Comparison of ENCODE assay signal across 23 mouse cellular contexts in genomic region chr11:34035909-34036658, GRCm38 (mm10). TPM values are rescaled to one million over a fixed set of nuclear protein-coding genes. Genes with fewer than 3 reads are reported as not detected.
DNase-seq lines count a peak whose midpoint lies in the region; ATAC-seq lines count a peak whose summit lies in the region.
"Had no signal": no experiment of that assay in that cellular context is flagged by ENCODE, and none has a peak within 500 bp of the region (broad histone marks: within the 10 kb centered on the region; RNA-seq: fewer than 3 reads in every experiment).

No protein-coding gene starts in this region.

- DNase-seq in cerebellum, postnatal 10 days, result peak; percentile 10 to 15
- DNase-seq in cerebellum, postnatal 25 days, result no peak
- DNase-seq in 416B (ENCODE audit: low read depth), result peak; percentile 92
- DNase-seq in heart, postnatal 36 days, result no peak
- DNase-seq in kidney, postnatal 36 days, result no peak
- no peak for DNase-seq in heart, embryonic 10.5 days (ENCODE audit: low spot score)
- DNase-seq: adrenal gland, postnatal 10 days; B cell, adult 2 months; cerebellum, adult 9-10 months; forebrain, postnatal 0 days; gastrocnemius, postnatal 14 days; kidney, postnatal 25 days; right cerebral cortex, postnatal 4 days had no signal

- H3K4me1 ChIP-seq in heart, embryonic 10.5 days, result peaks cover 5% of the 10 kb centered on the region
- H3K4me1 ChIP-seq: embryonic facial prominence, embryonic 12.5 days; lung, embryonic 15.5 days; midbrain, embryonic 12.5 days; neural tube, embryonic 12.5 days had no signal

- no peak overlapping the region for H3K4me3 ChIP-seq in heart, embryonic 10.5 days
- H3K4me3 ChIP-seq: embryonic facial prominence, embryonic 12.5 days; hindbrain, embryonic 10.5 days; lung, embryonic 15.5 days; midbrain, embryonic 12.5 days; neural tube, embryonic 12.5 days had no signal

- 79% methylated on average over 5 of the region's 5 CpGs for WGBS in heart, embryonic 10.5 days

- peak; percentile 91 for ATAC-seq in CD4-positive, CD25-positive, alpha-beta regulatory T cell, adult 4 months
- ATAC-seq in megakaryocyte, adult 5-6 weeks (ENCODE audit: poor library complexity, severe bottlenecking), result peak; percentile 61
- ATAC-seq: forebrain, postnatal 0 days; hindbrain, embryonic 16.5 days; intestine, postnatal 0 days had no signal

- intact Hi-C loops in heart, postnatal 36 days (cut with DNase I), result no loop called here

- H3K36me3 ChIP-seq in heart, embryonic 10.5 days, result no peaks in the 10 kb centered on the region
- H3K36me3 ChIP-seq: embryonic facial prominence, embryonic 12.5 days; hindbrain, embryonic 10.5 days; lung, embryonic 15.5 days; midbrain, embryonic 12.5 days; neural tube, embryonic 12.5 days had no signal

- no peaks in the 10 kb centered on the region for H3K9me3 ChIP-seq in heart, embryonic 10.5 days
- H3K9me3 ChIP-seq: embryonic facial prominence, embryonic 12.5 days; lung, embryonic 15.5 days; midbrain, embryonic 12.5 days; neural tube, embryonic 12.5 days had no signal

- no peaks in the 10 kb centered on the region for H3K27me3 ChIP-seq in heart, embryonic 10.5 days (ENCODE audit: insufficient read depth, poor library complexity, severe bottlenecking)
- H3K27me3 ChIP-seq: embryonic facial prominence, embryonic 12.5 days; lung, embryonic 15.5 days; midbrain, embryonic 12.5 days; neural tube, embryonic 12.5 days had no signal

- no peak overlapping the region for H3K27ac ChIP-seq in heart, embryonic 10.5 days
- H3K27ac ChIP-seq: embryonic facial prominence, embryonic 12.5 days; hindbrain, embryonic 10.5 days; liver, embryonic 14.5 days; lung, embryonic 15.5 days; midbrain, embryonic 12.5 days; neural tube, embryonic 12.5 days had no signal

RNA-seq across cellular contexts. Expression of gene Lcp2, which starts 10.6 kb away (rescaled TPM):
- polyA plus RNA-seq in CD4-positive, CD25-positive, alpha-beta regulatory T cell, adult 4 months (2017; shearing (Covaris generic)), result 100 to 1,000 TPM; 477 to 563 TPM
- total RNA-seq in megakaryocyte, adult 5-6 weeks (2015), result 205 and 221 TPM in 2 replicates
- total RNA-seq in megakaryocyte, adult 5-6 weeks (2017), result 94.8 and 109 TPM in 2 replicates
- total RNA-seq in heart, postnatal 36 days (2021), result 1 to 10 TPM; 1.7 to 2.9 TPM
- 1.3 and 2.4 TPM in 2 replicates for polyA plus RNA-seq in heart, embryonic 10.5 days (2016; fragmentation: Nextera tagmentation; extraction: Ambion mirVana)

RNA-seq across cellular contexts. Expression of gene Kcnip1, which starts 43.1 kb away (rescaled TPM):
- polyA plus RNA-seq in CD4-positive, CD25-positive, alpha-beta regulatory T cell, adult 4 months (2017; shearing (Covaris generic)), result not detected
- total RNA-seq in megakaryocyte, adult 5-6 weeks (2015), result 0.09 TPM in 1 of 2 replicates, not detected in the other
- total RNA-seq in megakaryocyte, adult 5-6 weeks (2017), result 0.18 TPM in 1 of 2 replicates, not detected in the other
- under 1 TPM in 1 of 2 experiments, not detected in 1; 0.11 TPM for total RNA-seq in heart, postnatal 36 days (2021)
- polyA plus RNA-seq in heart, embryonic 10.5 days (2016; fragmentation: Nextera tagmentation; extraction: Ambion mirVana), result 0.33 and 1.8 TPM in 2 replicates

Comparison
In these comparisons a context has a peak if more than half of its experiments do, and no peak if none do; other contexts are left out.
1. DNase-seq: peak in cerebellum, postnatal 10 days (2 of 2) and 416B (single experiment); none in cerebellum, postnatal 25 days (0 of 2), heart, postnatal 36 days (0 of 2), kidney, postnatal 36 days (0 of 2) and heart, embryonic 10.5 days (single experiment).
2. RNA of gene Lcp2, which starts 10.6 kb away (total RNA-seq): 94.8 to 221 TPM in megakaryocyte, adult 5-6 weeks; 1.7 to 2.9 TPM in heart, postnatal 36 days; every median in the first group is over 10 times any median in the second.